Mouse (Mus musculus) hindbrain, postnatal 0 days (tissue): ENCODE data around the gene Mns1. TPM values are rescaled to one million over a fixed set of nuclear protein-coding genes. Genes with fewer than 3 reads are reported as not detected.

Experiments used
- ATAC-seq: fragments of 200-750 bp; cut with Nextera tagmentation; 2 replicates; pipeline ENCODE4 v1.8.0; 2017; ENCODE audit warnings: mild to moderate bottlenecking, moderate TSS enrichment, moderate library complexity
- DNase-seq: peaks from one replicate; pipeline ENCODE4 v3.0.0-alpha.2; 2015; ENCODE audit warnings: low spot score
- H3K27ac ChIP-seq: fragments of 300-500 bp; sonication (generic); 2 replicates; pipeline ENCODE4 v1.5.1; 2014; ENCODE audit warnings: mild to moderate bottlenecking
- H3K27me3 ChIP-seq: fragments of 300-500 bp; sonication (generic); 2 replicates; pipeline ENCODE4 v1.6.1; 2014; ENCODE audit warnings: low read length, mixed read lengths; ENCODE audit not compliant: insufficient read depth
- H3K36me3 ChIP-seq: fragments of 300-500 bp; sonication (generic); 2 replicates; pipeline ENCODE4 v1.6.1; 2014; ENCODE audit warnings: low read length, mixed read lengths; ENCODE audit not compliant: insufficient read depth
- H3K4me1 ChIP-seq: fragments of 300-500 bp; sonication (generic); 2 replicates; pipeline ENCODE4 v1.6.1; 2014; ENCODE audit warnings: antibody characterized with exemption, low read length, mixed read lengths; ENCODE audit not compliant: insufficient read depth
- H3K4me2 ChIP-seq: fragments of 300-500 bp; sonication (generic); 2 replicates; pipeline ENCODE4 v1.6.1; 2014; ENCODE audit warnings: low read depth, mild to moderate bottlenecking, low read length, moderate library complexity, mixed read lengths
- H3K4me3 ChIP-seq: fragments of 300-500 bp; sonication (generic); 2 replicates; pipeline ENCODE4 v1.5.1; 2014; ENCODE audit warnings: low read length
- H3K9ac ChIP-seq: fragments of 300-500 bp; sonication (generic); replicated peaks from 2 replicates; pipeline ENCODE4 v1.6.1; 2014; ENCODE audit warnings: mild to moderate bottlenecking, low read length, moderate library complexity, mixed read lengths
- H3K9me3 ChIP-seq: fragments of 300-500 bp; sonication (generic); 2 replicates; pipeline ENCODE4 v1.6.1; 2016; ENCODE audit warnings: low read length, mixed read lengths
- CTCF ChIP-seq: IDR thresholded peaks from 2 replicates; pipeline ENCODE4 v1.5.1; 2016; ENCODE audit warnings: antibody characterized with exemption, control low read depth, low read depth
- WGBS: fragments of 180-500 bp; shearing (Covaris S2); extraction: QIAGEN DNeasy Blood & Tissue Kit; methylation state at CpG from one replicate; pipeline ENCODE4 v1.1.7; 2014; 5-methylcytosine and 5-hydroxymethylcytosine counted together
- polyA plus RNA-seq: library from polyadenylated mRNA; unstranded; fragments of >200 nt; fragmentation: Nextera tagmentation; extraction: Ambion mirVana; gene quantifications from 2 replicates; pipeline ENCODE4 v1.2.1, GENCODE M21; 2015
- total RNA-seq: library from RNA; depleted of rRNA; stranded (reverse); fragments of >200 nt; gene quantifications from 2 replicates; pipeline ENCODE4 v1.2.3, GENCODE M21; 2014

The Mns1 gene
- total and polyA plus RNA-seq, 2 experiments from 2014 or later, result 2.8 to 8.1 TPM

DNA sequence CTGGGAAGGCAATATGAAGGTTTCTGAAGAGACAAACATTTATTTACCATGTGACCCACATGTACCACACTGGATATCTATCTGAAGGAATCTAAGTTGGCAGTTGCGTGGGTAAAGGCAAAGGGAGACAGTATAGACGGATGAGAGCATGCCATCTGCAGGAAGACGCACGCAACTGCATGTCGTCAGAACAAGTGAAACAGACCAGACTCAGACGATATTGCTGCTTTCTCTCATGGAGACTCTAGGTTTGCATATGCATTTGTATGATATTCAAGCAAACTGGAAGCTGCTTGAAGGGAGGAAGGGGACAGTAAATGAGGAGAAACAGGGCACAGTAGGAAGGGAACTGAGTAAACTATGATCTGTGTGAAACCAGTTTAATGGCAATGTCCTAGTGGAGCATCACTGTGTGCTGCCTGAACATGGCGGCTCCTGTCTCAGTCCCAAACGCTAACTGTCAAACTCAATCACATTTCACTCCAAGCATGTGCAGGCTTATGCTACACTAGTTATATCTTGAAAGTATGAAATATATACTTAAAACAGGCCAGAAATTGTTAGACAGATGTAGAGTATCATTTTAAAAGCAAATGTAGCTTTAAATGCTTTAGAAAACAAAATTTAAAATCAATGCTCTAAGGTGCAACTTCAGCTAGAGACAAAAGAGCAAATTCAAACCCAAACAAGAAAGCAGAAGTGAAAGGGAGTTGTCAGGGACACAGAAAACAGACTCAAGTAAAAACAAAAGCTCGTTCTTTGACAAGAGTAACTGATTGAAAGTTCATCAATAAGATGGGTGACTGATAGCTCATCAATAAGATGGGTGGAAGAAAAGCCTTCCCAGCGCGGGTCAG is 30.0 kb downstream of the Mns1 start:
- DNase-seq (peak; percentile 36), ATAC-seq (no peak)
- Histone ChIP-seq H3K36me3 (0 out of 2 replicates have a peak, but pooled peaks cover 2% of the 10 kb centered on the region), H3K4me3 (no peak overlapping the region), H3K27me3 (no peaks in the 10 kb centered on the region), H3K9me3 (no peaks in the 10 kb centered on the region), H3K27ac (no peak overlapping the region), H3K9ac (no peak overlapping the region), H3K4me1 (no peaks in the 10 kb centered on the region), H3K4me2 (no peak overlapping the region)
- WGBS, result 57% methylated on average over 11 of the region's 11 CpGs
- TF ChIP-seq CTCF, result peak; percentile 69

DNA sequence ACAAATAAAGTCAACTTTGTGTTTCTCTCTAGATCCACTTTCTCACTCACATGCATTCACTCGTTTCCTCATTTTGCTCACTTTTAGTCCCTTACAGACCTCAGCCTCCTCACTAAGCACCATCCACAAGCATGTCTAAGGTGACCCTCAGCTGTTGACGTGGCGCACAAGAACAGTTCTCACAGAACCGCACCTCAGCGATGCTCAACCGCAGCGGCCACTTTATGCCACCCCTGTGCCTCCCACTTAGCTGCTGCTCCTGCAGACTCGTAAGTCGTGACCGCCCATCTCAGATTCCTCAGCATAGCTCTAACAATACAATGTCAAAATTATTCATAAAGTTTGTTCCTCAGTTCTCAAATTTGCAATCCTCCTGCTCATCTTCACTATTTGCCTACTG is 30.8 kb downstream of the Mns1 start:
- no peaks in the 10 kb centered on the region for H3K4me1 ChIP-seq
- WGBS, result 93% methylated on average over 10 of the region's 10 CpGs
- no peak overlapping the region for H3K4me2 ChIP-seq
- H3K4me3 ChIP-seq, result no peak overlapping the region
- H3K9me3 ChIP-seq, result no peaks in the 10 kb centered on the region
- ATAC-seq, result no peak
- no peak for DNase-seq
- H3K27me3 ChIP-seq, result no peaks in the 10 kb centered on the region
- peaks cover 4% of the 10 kb centered on the region; the same call in 1 of the 2 replicates for H3K36me3 ChIP-seq
- H3K27ac ChIP-seq, result no peak overlapping the region
- no peak overlapping the region for H3K9ac ChIP-seq
- no peak for TF ChIP-seq CTCF

DNA sequence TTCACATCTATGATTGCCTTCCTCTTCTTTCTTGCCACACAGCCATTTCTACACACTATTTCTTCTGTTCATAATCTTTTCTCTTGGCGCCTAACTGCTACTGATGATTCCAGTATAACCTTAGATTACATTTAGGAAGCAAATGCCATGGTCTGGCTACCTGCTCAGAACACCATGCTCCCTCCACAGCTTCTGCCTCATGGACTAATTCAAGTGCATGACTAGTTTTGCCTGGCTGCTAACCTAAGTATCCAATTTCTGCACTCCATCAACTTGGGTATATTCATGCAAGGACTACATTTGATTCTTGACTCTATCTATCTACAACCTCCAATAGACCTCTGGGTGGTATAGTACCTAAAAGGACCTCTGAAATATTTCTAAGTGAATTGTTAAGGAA is 32.0 kb downstream of the Mns1 start:
- no peak overlapping the region for H3K9ac ChIP-seq
- ATAC-seq, result no peak
- no peaks in the 10 kb centered on the region for H3K9me3 ChIP-seq
- no peak overlapping the region for H3K4me3 ChIP-seq
- H3K27me3 ChIP-seq, result no peaks in the 10 kb centered on the region
- TF ChIP-seq CTCF, result no peak
- WGBS, result 91% methylated on average over 1 of the region's 1 CpGs
- H3K27ac ChIP-seq, result no peak overlapping the region
- no peak overlapping the region for H3K4me2 ChIP-seq
- H3K4me1 ChIP-seq, result no peaks in the 10 kb centered on the region
- peaks cover 5% of the 10 kb centered on the region; the same call in 1 of the 2 replicates for H3K36me3 ChIP-seq
- DNase-seq, result no peak

DNA sequence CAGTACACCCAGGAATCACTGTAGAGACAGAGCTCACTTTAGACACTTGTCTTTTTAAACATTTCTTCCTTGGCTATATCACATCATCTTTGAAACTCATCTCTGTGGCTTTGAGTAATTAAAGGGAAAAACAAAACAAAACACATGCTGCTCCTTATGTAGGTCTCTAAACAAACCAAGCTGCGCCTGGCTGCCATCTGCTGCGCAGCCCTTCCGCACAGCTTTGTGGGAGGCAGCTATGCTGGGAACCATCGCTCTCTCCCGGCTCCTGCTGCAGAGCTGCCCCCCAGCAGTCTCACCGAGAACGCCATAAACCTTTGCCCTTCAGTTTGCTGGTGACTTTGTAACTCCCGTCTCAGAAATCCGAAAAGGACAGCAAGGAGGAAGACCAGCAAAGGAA is 37.7 kb downstream of the Mns1 start:
- no peak overlapping the region for H3K4me3 ChIP-seq
- WGBS, result 86% methylated on average over 9 of the region's 9 CpGs
- no peaks in the 10 kb centered on the region for H3K4me1 ChIP-seq
- no peak overlapping the region for H3K9ac ChIP-seq
- TF ChIP-seq CTCF, result no peak
- DNase-seq (no peak), ATAC-seq (no peak)
- H3K36me3 ChIP-seq, result peaks cover 29% of the 10 kb centered on the region
- no peak overlapping the region for H3K4me2 ChIP-seq
- no peaks in the 10 kb centered on the region for H3K9me3 ChIP-seq
- H3K27ac ChIP-seq, result no peak overlapping the region
- H3K27me3 ChIP-seq, result no peaks in the 10 kb centered on the region

DNA sequence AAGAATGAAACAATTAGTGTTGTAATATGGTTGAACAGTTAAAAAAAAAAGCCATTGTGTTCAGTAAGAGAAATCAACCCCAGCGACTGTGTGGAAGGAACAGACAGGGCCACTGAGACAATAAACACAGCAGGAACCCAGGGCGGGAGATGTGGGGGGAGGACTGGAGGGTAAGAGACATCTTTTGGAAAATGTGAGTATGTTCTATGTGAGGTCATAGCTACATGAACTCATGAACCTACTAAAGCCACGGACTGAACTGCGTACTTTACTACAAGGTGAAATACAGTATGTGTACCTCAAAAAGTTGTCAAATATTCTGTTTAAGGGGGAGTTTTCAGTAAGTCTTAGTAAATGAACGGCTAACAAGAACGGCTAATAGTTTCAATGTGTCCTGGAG is 39.5 kb downstream of the Mns1 start:
- 68% methylated on average over 6 of the region's 6 CpGs for WGBS
- Histone ChIP-seq H3K9ac (no peak overlapping the region), H3K27ac (no peak overlapping the region), H3K27me3 (no peaks in the 10 kb centered on the region), H3K4me2 (no peak overlapping the region), H3K9me3 (no peaks in the 10 kb centered on the region), H3K4me1 (no peaks in the 10 kb centered on the region), H3K36me3 (peaks cover 34% of the 10 kb centered on the region), H3K4me3 (no peak overlapping the region)
- DNase-seq, result no peak
- TF ChIP-seq CTCF, result no peak
- ATAC-seq, result no peak

DNA sequence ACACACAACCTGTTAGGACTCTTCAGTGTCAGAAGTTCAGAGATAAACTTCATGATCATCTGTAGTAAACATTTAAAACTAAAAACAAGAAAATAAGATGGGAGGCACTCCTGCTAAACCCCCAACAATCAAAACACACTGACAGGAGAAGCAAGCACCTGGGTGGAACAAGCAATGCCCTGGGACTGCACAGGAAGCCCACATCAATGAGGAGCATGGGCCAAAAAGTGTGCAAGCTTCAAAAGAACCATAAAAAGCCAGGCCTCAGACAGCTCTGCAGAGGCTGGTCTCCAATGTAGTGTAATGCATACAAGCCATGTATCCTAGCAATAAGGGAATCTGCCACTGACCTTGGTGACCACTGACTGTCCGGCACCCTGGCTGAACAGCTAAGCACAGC is 41.5 kb downstream of the Mns1 start:
- Histone ChIP-seq H3K9ac (no peak overlapping the region), H3K4me2 (no peak overlapping the region), H3K9me3 (no peaks in the 10 kb centered on the region), H3K4me1 (no peaks in the 10 kb centered on the region), H3K27me3 (no peaks in the 10 kb centered on the region), H3K27ac (no peak overlapping the region), H3K36me3 (peaks cover 30% of the 10 kb centered on the region), H3K4me3 (no peak overlapping the region)
- DNase-seq (no peak), ATAC-seq (no peak)
- no peak for TF ChIP-seq CTCF
- WGBS, result 74% methylated on average over 1 of the region's 1 CpGs

DNA sequence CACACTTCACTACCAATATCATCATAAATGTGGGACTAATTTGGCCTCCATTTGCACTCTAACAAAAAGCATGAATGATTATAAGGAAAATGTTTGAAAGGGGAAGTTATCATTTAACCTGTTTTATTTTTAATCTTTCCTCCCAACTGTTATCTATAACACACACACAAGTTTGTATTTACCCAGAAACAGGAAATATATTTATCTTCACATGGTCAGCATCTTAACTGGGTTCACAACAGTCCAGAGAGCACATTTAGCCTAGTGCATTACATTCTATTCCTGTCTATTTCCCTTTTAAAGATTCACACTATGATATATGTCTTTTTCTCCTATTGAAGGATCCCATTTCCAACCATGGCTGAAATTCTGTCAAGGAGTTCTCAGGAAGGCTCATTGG is 50.7 kb downstream of the Mns1 start:
- no peak for DNase-seq
- Histone ChIP-seq H3K27me3 (no peaks in the 10 kb centered on the region), H3K4me3 (no peak overlapping the region), H3K36me3 (no peaks in the 10 kb centered on the region; the same call in 1 of the 2 replicates), H3K9ac (no peak overlapping the region), H3K4me2 (no peak overlapping the region), H3K9me3 (no peaks in the 10 kb centered on the region), H3K4me1 (no peaks in the 10 kb centered on the region), H3K27ac (no peak overlapping the region)
- TF ChIP-seq CTCF, result no peak
- ATAC-seq, result no peak
